Mouse (Mus musculus): Measurements from ENCODE around the gene Surf4.

- TF ChIP-seq POLR2A (IDR thresholded peaks at IDR 0.05; ENCODE audit: low read depth, low read length), result no peak
- TF ChIP-seq CTCF (IDR thresholded peaks at IDR 0.05; ENCODE audit: extremely low read depth, insufficient read length, insufficient replicate concordance, low read depth, low read length), result no peak
Observed at GRCm38 (mm10) chr2:26951346-26951905, 17.7 kb upstream of the Surf4 start.
